ENCODE assay signal across 20 mouse cellular contexts in the genomic region with DNA sequence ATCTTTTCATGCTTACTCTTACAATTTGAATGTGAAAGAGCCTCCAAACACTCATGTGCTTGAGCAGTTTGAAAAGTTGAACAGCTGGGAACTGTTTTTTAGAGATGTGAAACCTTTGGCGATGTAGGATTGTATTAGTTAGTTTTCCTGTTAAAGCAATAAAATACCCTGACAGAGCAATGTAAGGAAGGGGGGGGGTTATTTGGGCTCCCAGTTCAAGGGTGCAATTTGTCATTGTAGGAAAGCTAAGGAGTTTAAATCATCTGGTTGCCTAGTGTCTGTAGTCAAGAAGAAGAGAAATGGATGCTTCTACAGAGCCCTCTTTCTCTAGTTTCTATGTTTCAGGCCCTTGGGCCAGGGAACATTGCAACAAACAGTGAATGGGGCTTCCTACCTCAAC.
DNase-seq lines count a peak whose midpoint lies in the region; ATAC-seq and TF ChIP-seq lines count a peak whose summit lies in the region.
"Had no signal": no experiment of that assay in that cellular context is flagged by ENCODE, and none has a peak within 500 bp of the region (broad histone marks: within the 10 kb centered on the region; RNA-seq: fewer than 3 reads in every experiment).

No protein-coding gene starts in this region.

- no peaks in the 10 kb centered on the region for H3K27me3 ChIP-seq in kidney, embryonic 15.5 days
- no peaks in the 10 kb centered on the region for H3K27me3 ChIP-seq in kidney, postnatal 0 days (ENCODE audit: insufficient read depth, low read length)
- H3K27me3 ChIP-seq in midbrain, embryonic 11.5 days (ENCODE audit: control insufficient read depth, insufficient read depth, low read length) = no peaks in the 10 kb centered on the region
- H3K27me3 ChIP-seq: embryonic facial prominence, embryonic 12.5 days; forebrain, embryonic 13.5 days; forebrain, embryonic 15.5 days had no signal

- no peaks in the 10 kb centered on the region for H3K4me1 ChIP-seq in kidney, embryonic 15.5 days
- no peaks in the 10 kb centered on the region for H3K4me1 ChIP-seq in kidney, postnatal 0 days (replicated peaks; ENCODE audit: insufficient read depth, low read length)
- H3K4me1 ChIP-seq in midbrain, embryonic 11.5 days (ENCODE audit: control insufficient read depth, insufficient read depth, low read length) = no peaks in the 10 kb centered on the region
- H3K4me1 ChIP-seq: embryonic facial prominence, embryonic 10.5 days; embryonic facial prominence, embryonic 12.5 days; forebrain, embryonic 13.5 days; forebrain, embryonic 15.5 days had no signal

- ATAC-seq in kidney, embryonic 15.5 days (replicated peaks; ENCODE audit: low FRiP score) = peak; percentile 33; the same call in 1 of the 2 replicates
- no peak for ATAC-seq in kidney, postnatal 0 days (replicated peaks; ENCODE audit: low FRiP score, low read depth)
- no peak for ATAC-seq in midbrain, embryonic 11.5 days (ENCODE audit: low FRiP score)
- ATAC-seq: activated CD4-positive, CD25-positive, alpha-beta regulatory T cell, adult 4 months; forebrain, embryonic 13.5 days; forebrain, embryonic 15.5 days; forebrain, postnatal 0 days; Patski had no signal

- no peak for TF ChIP-seq CTCF in kidney, postnatal 0 days (IDR thresholded peaks at IDR 0.05; ENCODE audit: low read depth)

- H3K9ac ChIP-seq in kidney, embryonic 15.5 days = no peak overlapping the region
- no peak overlapping the region for H3K9ac ChIP-seq in kidney, postnatal 0 days (ENCODE audit: low read depth, low read length)
- H3K9ac ChIP-seq in midbrain, embryonic 11.5 days (ENCODE audit: low read length) = no peak overlapping the region
- H3K9ac ChIP-seq: embryonic facial prominence, embryonic 12.5 days; forebrain, embryonic 13.5 days; forebrain, embryonic 15.5 days; forebrain, postnatal 0 days had no signal

- no peak overlapping the region for H3K4me3 ChIP-seq in kidney, embryonic 15.5 days (replicated peaks)
- no peak overlapping the region for H3K4me3 ChIP-seq in kidney, postnatal 0 days (replicated peaks; ENCODE audit: low read depth, low read length)
- no peak overlapping the region for H3K4me3 ChIP-seq in midbrain, embryonic 11.5 days (ENCODE audit: low read depth, low read length)
- H3K4me3 ChIP-seq: embryonic facial prominence, embryonic 10.5 days; embryonic facial prominence, embryonic 12.5 days; forebrain, embryonic 13.5 days; forebrain, embryonic 15.5 days had no signal

- WGBS in kidney, embryonic 15.5 days = 21% methylated on average over 1 of the region's 1 CpGs
- 17% methylated on average over 1 of the region's 1 CpGs for WGBS in kidney, postnatal 0 days
- 94% methylated on average over 1 of the region's 1 CpGs for WGBS in midbrain, embryonic 11.5 days

- no peak overlapping the region for H3K27ac ChIP-seq in kidney, embryonic 15.5 days
- no peak overlapping the region for H3K27ac ChIP-seq in kidney, postnatal 0 days
- H3K27ac ChIP-seq in midbrain, embryonic 11.5 days (ENCODE audit: low read depth, low read length) = no peak overlapping the region
- H3K27ac ChIP-seq: embryonic facial prominence, embryonic 10.5 days; embryonic facial prominence, embryonic 12.5 days; forebrain, embryonic 13.5 days; forebrain, embryonic 15.5 days had no signal

- no peak overlapping the region for H3K4me2 ChIP-seq in kidney, embryonic 15.5 days
- H3K4me2 ChIP-seq in kidney, postnatal 0 days (ENCODE audit: low read length) = no peak overlapping the region
- H3K4me2 ChIP-seq in midbrain, embryonic 11.5 days = no peak overlapping the region
- H3K4me2 ChIP-seq: embryonic facial prominence, embryonic 12.5 days; forebrain, embryonic 13.5 days; forebrain, embryonic 15.5 days had no signal

- DNase-seq in kidney, postnatal 25 days = no peak
- DNase-seq in kidney, postnatal 0 days (ENCODE audit: low spot score) = peak; percentile 79
- DNase-seq in kidney, adult 9 months = no peak
- DNase-seq in midbrain, embryonic 11.5 days (ENCODE audit: low spot score, missing footprints) = no peak
- DNase-seq: adrenal gland, adult 8-10 months; adrenal gland, postnatal 14 days; adrenal gland, postnatal 36 days; cerebellum, adult 11-12 months; cerebellum, adult 2 months; cerebellum, adult 9-10 months; cerebellum, postnatal 10 days; cerebellum, postnatal 25 days; forebrain, postnatal 0 days had no signal

- no peaks in the 10 kb centered on the region for H3K36me3 ChIP-seq in kidney, embryonic 15.5 days
- no peaks in the 10 kb centered on the region for H3K36me3 ChIP-seq in kidney, postnatal 0 days (ENCODE audit: insufficient read depth, low read length)
- H3K36me3 ChIP-seq in midbrain, embryonic 11.5 days (ENCODE audit: control insufficient read depth, insufficient read depth, low read length) = no peaks in the 10 kb centered on the region
- H3K36me3 ChIP-seq: embryonic facial prominence, embryonic 10.5 days; embryonic facial prominence, embryonic 12.5 days; forebrain, embryonic 15.5 days had no signal

- H3K9me3 ChIP-seq in kidney, embryonic 15.5 days (replicated peaks) = no peaks in the 10 kb centered on the region
- H3K9me3 ChIP-seq in kidney, postnatal 0 days (replicated peaks; ENCODE audit: low read length) = no peaks in the 10 kb centered on the region
- H3K9me3 ChIP-seq in midbrain, embryonic 11.5 days (ENCODE audit: control insufficient read depth, low read length) = no peaks in the 10 kb centered on the region
- H3K9me3 ChIP-seq: embryonic facial prominence, embryonic 10.5 days; embryonic facial prominence, embryonic 12.5 days; forebrain, embryonic 13.5 days; forebrain, embryonic 15.5 days had no signal
